ENCODE assay signal across 9 mouse cellular contexts in the genomic region with DNA sequence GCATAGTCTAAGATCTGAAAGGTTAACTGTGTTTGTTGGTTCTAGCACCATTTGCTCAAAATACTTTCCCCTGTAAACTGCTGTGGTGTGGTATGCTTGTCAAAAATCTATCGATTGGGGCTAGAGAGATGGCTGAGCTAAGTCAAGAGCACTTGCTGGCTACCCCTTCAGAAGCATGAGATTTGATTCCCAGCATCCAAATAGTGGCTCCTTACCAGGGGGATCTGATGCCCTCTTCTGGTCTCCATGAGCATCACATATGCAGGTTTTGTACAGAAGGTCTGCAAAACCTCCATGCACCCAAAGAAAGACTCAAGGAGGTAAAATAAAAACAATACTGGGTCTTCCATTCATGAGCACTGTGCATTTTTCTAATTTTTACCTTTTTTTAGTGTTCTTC. TPM values are rescaled to one million over a fixed set of nuclear protein-coding genes. Genes with fewer than 3 reads are reported as not detected.
DNase-seq lines count a peak whose midpoint lies in the region; ATAC-seq lines count a peak whose summit lies in the region.
"Had no signal": no experiment of that assay in that cellular context is flagged by ENCODE, and none has a peak within 500 bp of the region (broad histone marks: within the 10 kb centered on the region; RNA-seq: fewer than 3 reads in every experiment).

No protein-coding gene starts in this region.

- no peak overlapping the region for H3K4me3 ChIP-seq in hindbrain, embryonic 14.5 days (replicated peaks; ENCODE audit: low read length)
- no peak overlapping the region for H3K4me3 ChIP-seq in hindbrain, embryonic 16.5 days (ENCODE audit: low read length)
- H3K4me3 ChIP-seq in forebrain, embryonic 12.5 days (replicated peaks), result no peak overlapping the region
- H3K4me3 ChIP-seq: stomach, embryonic 15.5 days had no signal

- H3K36me3 ChIP-seq in hindbrain, embryonic 14.5 days (replicated peaks; ENCODE audit: control insufficient read depth, insufficient read depth), result no peaks in the 10 kb centered on the region
- H3K36me3 ChIP-seq in hindbrain, embryonic 16.5 days (ENCODE audit: control insufficient read depth, insufficient read depth, low read length), result no peaks in the 10 kb centered on the region
- H3K36me3 ChIP-seq in forebrain, embryonic 12.5 days (replicated peaks), result no peaks in the 10 kb centered on the region
- H3K36me3 ChIP-seq: stomach, embryonic 15.5 days had no signal

- ATAC-seq in hindbrain, embryonic 14.5 days (ENCODE audit: low FRiP score), result no peak
- no peak for ATAC-seq in hindbrain, embryonic 16.5 days
- no peak for ATAC-seq in forebrain, embryonic 12.5 days (ENCODE audit: low FRiP score)

- peaks cover 6% of the 10 kb centered on the region; the same call in 1 of the 2 replicates for H3K4me1 ChIP-seq in hindbrain, embryonic 14.5 days (replicated peaks; ENCODE audit: control insufficient read depth, insufficient read depth, low read length)
- peaks cover 11% of the 10 kb centered on the region for H3K4me1 ChIP-seq in hindbrain, embryonic 16.5 days (ENCODE audit: control insufficient read depth, insufficient read depth, low read depth, low read length)
- peaks cover 17% of the 10 kb centered on the region for H3K4me1 ChIP-seq in forebrain, embryonic 12.5 days
- H3K4me1 ChIP-seq: stomach, embryonic 15.5 days had no signal

- no peak overlapping the region for H3K27ac ChIP-seq in hindbrain, embryonic 14.5 days
- no peak overlapping the region for H3K27ac ChIP-seq in hindbrain, embryonic 16.5 days (ENCODE audit: low read depth, low read length)
- no peak overlapping the region for H3K27ac ChIP-seq in forebrain, embryonic 12.5 days
- H3K27ac ChIP-seq: stomach, embryonic 15.5 days had no signal

- H3K27me3 ChIP-seq in hindbrain, embryonic 14.5 days (ENCODE audit: control insufficient read depth, insufficient read depth, low read length), result no peaks in the 10 kb centered on the region
- H3K27me3 ChIP-seq in hindbrain, embryonic 16.5 days (replicated peaks; ENCODE audit: control insufficient read depth, insufficient read depth, low read length), result no peaks in the 10 kb centered on the region
- no peaks in the 10 kb centered on the region for H3K27me3 ChIP-seq in forebrain, embryonic 12.5 days
- H3K27me3 ChIP-seq: stomach, embryonic 15.5 days had no signal

- DNase-seq in hindbrain, embryonic 14.5 days (ENCODE audit: low spot score), result peak; percentile 63
- DNase-seq in 416B (ENCODE audit: low read depth), result peak; percentile 87
- peak; percentile 85 for DNase-seq in R1 (ENCODE audit: low read depth, low spot score)
- peak; percentile 84 for DNase-seq in embryo, embryonic 10.5 days (ENCODE audit: low spot score)
- DNase-seq in kidney, postnatal 25 days, result peak; percentile 65 to 71
- DNase-seq in retina, embryonic 14.5 days (ENCODE audit: low spot score), result peak; percentile 79

- no peak overlapping the region for H3K9ac ChIP-seq in hindbrain, embryonic 14.5 days
- H3K9ac ChIP-seq in hindbrain, embryonic 16.5 days (ENCODE audit: low read depth, low read length), result no peak overlapping the region
- no peak overlapping the region for H3K9ac ChIP-seq in forebrain, embryonic 12.5 days
- H3K9ac ChIP-seq: stomach, embryonic 15.5 days had no signal

- H3K4me2 ChIP-seq in hindbrain, embryonic 14.5 days (replicated peaks), result no peak overlapping the region
- no peak overlapping the region for H3K4me2 ChIP-seq in hindbrain, embryonic 16.5 days (ENCODE audit: low read length)
- H3K4me2 ChIP-seq in forebrain, embryonic 12.5 days, result no peak overlapping the region

- no peaks in the 10 kb centered on the region for H3K9me3 ChIP-seq in hindbrain, embryonic 14.5 days (ENCODE audit: control insufficient read depth, low read length)
- H3K9me3 ChIP-seq in hindbrain, embryonic 16.5 days (ENCODE audit: control insufficient read depth, low read length), result no peaks in the 10 kb centered on the region
- no peaks in the 10 kb centered on the region for H3K9me3 ChIP-seq in forebrain, embryonic 12.5 days
- H3K9me3 ChIP-seq: stomach, embryonic 15.5 days had no signal

- WGBS in hindbrain, embryonic 14.5 days, result 5% methylated on average over 1 of the region's 1 CpGs
- 14% methylated on average over 1 of the region's 1 CpGs for WGBS in hindbrain, embryonic 16.5 days
- 28% methylated on average over 1 of the region's 1 CpGs for WGBS in forebrain, embryonic 12.5 days

RNA-seq across cellular contexts. Expression of a gene that starts 1.7 kb away (rescaled TPM):
- polyA plus RNA-seq in hindbrain, embryonic 14.5 days (2014; fragmentation: Nextera tagmentation; extraction: Ambion mirVana), result 60.3 and 65.7 TPM in 2 replicates
- 60.5 and 61.1 TPM in 2 replicates for polyA plus RNA-seq in hindbrain, embryonic 16.5 days (2015; fragmentation: Nextera tagmentation; extraction: Ambion mirVana)
- 89.7 and 95.6 TPM in 2 replicates for polyA plus RNA-seq in forebrain, embryonic 12.5 days (2016; fragmentation: Nextera tagmentation; extraction: Ambion mirVana)

RNA-seq across cellular contexts. Expression of a gene that starts 38.7 kb away (rescaled TPM):
- 18.8 and 20.5 TPM in 2 replicates for polyA plus RNA-seq in hindbrain, embryonic 14.5 days (2014; fragmentation: Nextera tagmentation; extraction: Ambion mirVana)
- 20.9 and 21.3 TPM in 2 replicates for polyA plus RNA-seq in hindbrain, embryonic 16.5 days (2015; fragmentation: Nextera tagmentation; extraction: Ambion mirVana)
- 26.4 and 28.9 TPM in 2 replicates for polyA plus RNA-seq in forebrain, embryonic 12.5 days (2016; fragmentation: Nextera tagmentation; extraction: Ambion mirVana)

RNA-seq across cellular contexts. Expression of a gene that starts 39.0 kb away (rescaled TPM):
- 1.3 and 1.8 TPM in 2 replicates for polyA plus RNA-seq in hindbrain, embryonic 14.5 days (2014; fragmentation: Nextera tagmentation; extraction: Ambion mirVana)
- polyA plus RNA-seq in hindbrain, embryonic 16.5 days (2015; fragmentation: Nextera tagmentation; extraction: Ambion mirVana), result 1.4 and 1.8 TPM in 2 replicates
- 0.65 and 0.88 TPM in 2 replicates for polyA plus RNA-seq in forebrain, embryonic 12.5 days (2016; fragmentation: Nextera tagmentation; extraction: Ambion mirVana)

RNA-seq across cellular contexts. Expression of a gene that starts 39.0 kb away (rescaled TPM):
- 11.5 and 13.8 TPM in 2 replicates for polyA plus RNA-seq in hindbrain, embryonic 14.5 days (2014; fragmentation: Nextera tagmentation; extraction: Ambion mirVana)
- polyA plus RNA-seq in hindbrain, embryonic 16.5 days (2015; fragmentation: Nextera tagmentation; extraction: Ambion mirVana), result 10.0 and 14.0 TPM in 2 replicates
- polyA plus RNA-seq in forebrain, embryonic 12.5 days (2016; fragmentation: Nextera tagmentation; extraction: Ambion mirVana), result 3.2 and 3.8 TPM in 2 replicates
